Mouse (Mus musculus): ENCODE data around the gene Thsd7b.

DNA sequence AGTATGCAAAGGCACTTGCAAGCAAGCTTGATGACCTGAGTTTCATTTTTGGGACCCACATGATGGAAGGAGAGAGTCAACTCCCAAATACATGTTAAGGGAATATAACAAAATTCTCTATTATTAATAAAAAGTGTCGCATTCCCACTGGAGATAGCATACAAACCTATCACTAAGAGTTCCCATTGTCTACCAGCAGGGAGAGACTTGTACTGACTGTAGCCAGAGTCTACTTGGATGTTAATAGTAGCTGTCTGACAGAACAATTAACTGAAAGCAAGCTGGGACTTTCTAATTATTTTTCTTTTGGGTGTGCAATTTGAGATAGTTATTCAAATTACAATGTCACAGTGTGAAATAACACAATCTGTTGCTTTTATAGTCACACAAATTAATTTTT lies 31.1 kb downstream of the Thsd7b start:
- TF ChIP-seq HCFC1 (IDR thresholded peaks at IDR 0.05; ENCODE audit: borderline replicate concordance, insufficient read depth, low read length) (no peak), ZC3H11A (IDR thresholded peaks at IDR 0.05; ENCODE audit: borderline replicate concordance, low read depth, low read length) (no peak), CHD2 (IDR thresholded peaks at IDR 0.05; ENCODE audit: low read depth, low read length) (no peak), ZNF384 (IDR thresholded peaks at IDR 0.05; ENCODE audit: low read depth, low read length) (no peak)

All from ES-E14 (cell line).